Mouse (Mus musculus) heart, postnatal 36 days (tissue): ENCODE results near the gene Leap2. TPM values are rescaled to one million over a fixed set of nuclear protein-coding genes. Genes with fewer than 3 reads are reported as not detected.
"Not testable (repeated sequence)": the region's sequence is repeated elsewhere in the genome, so short reads cannot be mapped to it uniquely, and the experiment has no call there.

Experiments
- DNase-seq, 2 experiments: peaks; one replicate each; pipeline ENCODE4 v3.0.0; 2021 to 2022
- intact Hi-C: fragments of 180-260 bp; cut with DNase I; formaldehyde crosslinking; loops from one replicate; pipeline ENCODE4 v1.15.1; 2025
- total RNA-seq, 2 experiments: library from RNA; stranded (reverse); gene quantifications; 2 replicates each; pipeline ENCODE4 v1.2.3; 2021

Gene Leap2
- total RNA-seq, 2 experiments from 2014 or later, result not detected

GRCm38 (mm10) chr11:53445562-53445961, 22.6 kb upstream of the Leap2 start:
- DNase-seq, result no peak
- intact Hi-C loops, result no loop called here

- DNase-seq, result peak in 1 of 2 experiments; percentile 32
- intact Hi-C loops, result no loop called here
These were observed 20.9 kb upstream of the Leap2 start for GRCm38 (mm10) chr11:53443861-53444260.

GRCm38 (mm10) chr11:53441921-53442320, 19.0 kb upstream of the Leap2 start:
- intact Hi-C loops, result no loop called here
- DNase-seq, result no peak

- DNase-seq, result no peak
- intact Hi-C loops, result no loop called here
These were observed 13.4 kb upstream of the Leap2 start for GRCm38 (mm10) chr11:53436338-53436737.

- intact Hi-C loops, result no loop called here
- no peak for DNase-seq
These were observed 12.5 kb upstream of the Leap2 start for GRCm38 (mm10) chr11:53435504-53435903.

GRCm38 (mm10) chr11:53433057-53433456, 10.1 kb upstream of the Leap2 start:
- intact Hi-C loops, result loop anchor here (2.0 to 5.0 kb wide), 2 partner anchors 34 to 131 kb away; partner anchors contain the start of gene Hspa4
- no peak for DNase-seq

GRCm38 (mm10) chr11:53431347-53432056, 8.5 kb upstream of the Leap2 start:
- intact Hi-C loops, result loop anchor here (2.0 to 5.0 kb wide), 2 partner anchors 35 to 129 kb away; partner anchors contain the start of gene Hspa4
- no peak for DNase-seq

GRCm38 (mm10) chr11:53430670-53431346, 7.8 kb upstream of the Leap2 start, which contains the start of the genes Uqcrq and Gdf9:
Gene Uqcrq, minus strand, starts transcription at chr11:53430831.
Gene Gdf9, plus strand, starts transcription at chr11:53431023.
- peak; percentile 96 to 97 for DNase-seq
- intact Hi-C loops, result loop anchor here (5.0 kb wide), 1 partner anchor 129 kb away; the partner anchor contains the start of gene Hspa4

- no peak for DNase-seq
- intact Hi-C loops, result loop anchor here (5.0 kb wide), 1 partner anchor 128 kb away; the partner anchor contains the start of gene Hspa4
These were observed 7.3 kb upstream of the Leap2 start for GRCm38 (mm10) chr11:53430300-53430669.

GRCm38 (mm10) chr11:53429182-53429581, 6.2 kb upstream of the Leap2 start:
- no peak for DNase-seq
- intact Hi-C loops, result no loop called here

GRCm38 (mm10) chr11:53428716-53429057, 5.7 kb upstream of the Leap2 start:
- no peak for DNase-seq
- intact Hi-C loops, result no loop called here

GRCm38 (mm10) chr11:53427993-53428715, 5.2 kb upstream of the Leap2 start:
- intact Hi-C loops, result no loop called here
- no peak for DNase-seq

GRCm38 (mm10) chr11:53426914-53427313, 3.9 kb upstream of the Leap2 start:
- intact Hi-C loops, result not testable (repeated sequence)

GRCm38 (mm10) chr11:53425711-53426255, 2.8 kb upstream of the Leap2 start:
- intact Hi-C loops, result no loop called here
- DNase-seq, result no peak

More at GRCm38 (mm10) chr11:53426914-53427313, 3.9 kb upstream of the Leap2 start:
- DNase-seq, result not testable (repeated sequence)

GRCm38 (mm10) chr11:53425251-53425650, 2.3 kb upstream of the Leap2 start:
- intact Hi-C loops, result no loop called here
- DNase-seq, result no peak

- intact Hi-C loops, result no loop called here
- no peak for DNase-seq
These were observed 1.9 kb upstream of the Leap2 start for GRCm38 (mm10) chr11:53424826-53425225.

GRCm38 (mm10) chr11:53418048-53418447, 4.9 kb downstream of the Leap2 start:
- intact Hi-C loops, result no loop called here
- DNase-seq, result no peak

- DNase-seq, result no peak
- intact Hi-C loops, result loop anchor here (5.0 kb wide), 1 partner anchor 53 kb away; no protein-coding TSS in a partner anchor
These were observed 9.1 kb downstream of the Leap2 start for GRCm38 (mm10) chr11:53413871-53414270.

GRCm38 (mm10) chr11:53411738-53412137, 11.2 kb downstream of the Leap2 start:
- DNase-seq, result no peak
- intact Hi-C loops, result loop anchor here (5.0 kb wide), 1 partner anchor 56 kb away; no protein-coding TSS in a partner anchor

- intact Hi-C loops, result no loop called here
- DNase-seq, result no peak
These were observed 19.3 kb downstream of the Leap2 start for GRCm38 (mm10) chr11:53403638-53404037.

- intact Hi-C loops, result no loop called here
These were observed 29.1 kb downstream of the Leap2 start for GRCm38 (mm10) chr11:53393856-53394255.

More at GRCm38 (mm10) chr11:53393856-53394255, 29.1 kb downstream of the Leap2 start:
- no peak for DNase-seq
